Mouse (Mus musculus): ENCODE results near the gene Car9.

The Car9 gene

GRCm38 (mm10) chr4:43561997-43562768 lies 55.4 kb downstream of the Car9 start, which contains the start of the genes Creb3 and Tln1:
TSS of gene Creb3 (plus strand) at chr4:43562332.
TSS of gene Tln1 (minus strand) at chr4:43562691.
- DNase-seq (ENCODE audit: extremely low read depth, low read depth): peak; percentile 97

GRCm38 (mm10) chr4:43562769-43563600 lies 56.2 kb downstream of the Car9 start:
- no peak for DNase-seq (ENCODE audit: extremely low read depth, low read depth)

Measured in MEL-GATA-1-ER (cell line).